Mouse (Mus musculus): ENCODE data around the gene Pdzd4.

Pdzd4 gene

DNA sequence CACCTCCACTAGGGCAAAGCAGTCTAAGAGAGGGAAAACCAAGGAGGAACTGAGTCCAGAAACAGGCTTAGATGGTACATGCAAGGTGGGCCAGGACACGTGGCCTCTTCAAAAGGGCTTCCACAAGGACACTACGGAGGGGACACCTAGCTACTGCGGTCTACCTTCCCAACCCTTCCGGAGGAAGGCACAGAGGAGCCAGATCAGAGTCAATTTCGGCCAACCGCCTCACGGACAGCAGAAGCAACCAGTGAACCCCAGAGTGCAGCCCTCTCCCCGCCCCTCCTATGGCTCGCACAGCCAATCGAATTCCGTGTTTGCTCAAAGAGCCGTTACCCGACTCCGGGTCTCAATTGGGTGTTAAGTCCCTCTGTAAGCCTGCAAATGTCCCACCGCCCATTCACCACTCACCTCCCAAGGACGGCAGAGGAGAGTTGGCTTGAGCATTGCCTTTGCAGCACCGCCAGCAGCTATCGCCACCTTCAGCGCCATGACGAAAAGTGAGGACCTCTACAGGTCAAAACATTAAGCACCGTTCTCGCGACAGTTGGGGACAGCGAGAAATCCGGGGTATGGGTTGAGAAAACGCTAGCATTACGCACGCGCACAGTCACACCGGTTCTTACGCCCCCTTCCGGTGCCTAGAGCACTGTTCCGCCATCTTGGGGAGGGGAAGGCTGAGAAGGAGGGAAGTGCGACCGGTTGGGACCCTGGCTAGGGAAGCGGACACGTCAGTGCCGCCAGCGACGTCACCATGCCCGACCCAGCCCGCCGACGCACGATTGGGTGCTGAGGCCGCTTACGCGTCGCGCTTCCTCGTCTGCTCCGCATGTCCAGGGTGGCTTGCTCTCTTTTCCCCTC, 38.2 kb downstream of the Pdzd4 start, which contains the start of the genes Idh3g and Ssr4:
Idh3g (minus strand) TSS at position 534 of the 861 bp plus-strand sequence.
Ssr4 (plus strand) TSS at position 665 of the 861 bp plus-strand sequence.
- peak; percentile 88 to 94 for DNase-seq (ENCODE audit: low spot score in 2 of 2)

DNA sequence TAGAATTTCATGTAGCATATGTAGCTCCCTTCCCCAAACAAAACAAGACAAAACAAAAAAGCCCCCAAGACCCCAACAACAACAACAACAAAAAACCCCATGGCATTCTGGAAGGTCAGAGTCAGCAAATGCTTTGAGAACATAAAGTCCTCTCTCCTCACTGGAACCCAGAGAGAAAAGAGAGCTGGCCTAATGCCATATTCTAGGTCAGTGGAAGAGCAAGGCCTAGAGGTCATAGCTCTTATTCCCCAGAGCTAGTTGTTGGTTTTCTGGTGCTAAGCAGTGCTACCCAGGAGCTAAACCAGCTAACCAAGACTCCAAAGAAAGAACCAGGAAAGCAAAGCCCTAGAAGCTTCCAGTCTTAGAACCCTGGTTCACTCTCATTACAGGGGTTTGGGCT, 39.1 kb downstream of the Pdzd4 start:
- DNase-seq (ENCODE audit: low spot score in 2 of 2) = no peak

GRCm38 (mm10) chrX:73782227-73782626, 42.5 kb downstream of the Pdzd4 start:
- DNase-seq (ENCODE audit: low spot score in 2 of 2) = no peak

- DNase-seq (ENCODE audit: low spot score in 2 of 2) = no peak
These were observed 49.8 kb downstream of the Pdzd4 start for GRCm38 (mm10) chrX:73774802-73775483.

DNA sequence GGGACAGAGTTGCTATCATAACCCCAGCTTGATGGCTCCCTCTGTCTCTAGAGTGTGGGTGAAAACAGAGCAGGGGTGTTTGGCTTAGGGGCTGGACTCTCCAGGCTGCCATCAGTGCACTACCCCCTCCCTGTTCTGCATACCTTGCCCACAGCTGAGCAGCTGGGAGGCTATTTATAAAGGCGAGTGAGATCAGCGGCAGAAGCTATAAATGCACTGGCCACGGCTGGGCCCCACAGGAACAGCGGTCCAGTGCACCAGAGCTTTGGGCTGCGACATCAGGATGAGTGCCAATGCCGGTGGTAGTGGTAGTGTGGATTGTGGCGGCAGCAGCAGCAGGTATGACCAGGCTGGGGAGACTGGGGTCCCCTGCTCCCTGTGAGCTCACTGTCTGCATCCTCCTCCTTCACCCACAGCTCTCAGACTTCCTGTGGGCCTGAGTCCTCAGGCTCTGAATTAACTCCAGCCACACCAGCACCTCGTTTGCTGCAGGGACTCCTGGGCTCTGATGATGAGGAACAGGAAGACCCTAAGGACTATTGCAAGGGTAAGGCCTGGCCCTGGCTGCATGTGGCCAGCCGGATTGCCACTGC, 50.5 kb downstream of the Pdzd4 start, which contains the start of gene Srpk3:
Srpk3 (plus strand) TSS at position 238 of the 593 bp plus-strand sequence.
- DNase-seq (ENCODE audit: low spot score in 2 of 2) = peak in 1 of 2 experiments; percentile 36

- DNase-seq (ENCODE audit: low spot score in 2 of 2) = peak; percentile 22 to 78
These were observed 57.5 kb downstream of the Pdzd4 start for GRCm38 (mm10) chrX:73767267-73767666.

GRCm38 (mm10) chrX:73765311-73765710, 59.5 kb downstream of the Pdzd4 start:
- DNase-seq (ENCODE audit: low spot score in 2 of 2) = peak; percentile 33 to 62

- no peak for DNase-seq (ENCODE audit: low spot score in 2 of 2)
These were observed 66.0 kb downstream of the Pdzd4 start for GRCm38 (mm10) chrX:73758611-73759290.

DNA sequence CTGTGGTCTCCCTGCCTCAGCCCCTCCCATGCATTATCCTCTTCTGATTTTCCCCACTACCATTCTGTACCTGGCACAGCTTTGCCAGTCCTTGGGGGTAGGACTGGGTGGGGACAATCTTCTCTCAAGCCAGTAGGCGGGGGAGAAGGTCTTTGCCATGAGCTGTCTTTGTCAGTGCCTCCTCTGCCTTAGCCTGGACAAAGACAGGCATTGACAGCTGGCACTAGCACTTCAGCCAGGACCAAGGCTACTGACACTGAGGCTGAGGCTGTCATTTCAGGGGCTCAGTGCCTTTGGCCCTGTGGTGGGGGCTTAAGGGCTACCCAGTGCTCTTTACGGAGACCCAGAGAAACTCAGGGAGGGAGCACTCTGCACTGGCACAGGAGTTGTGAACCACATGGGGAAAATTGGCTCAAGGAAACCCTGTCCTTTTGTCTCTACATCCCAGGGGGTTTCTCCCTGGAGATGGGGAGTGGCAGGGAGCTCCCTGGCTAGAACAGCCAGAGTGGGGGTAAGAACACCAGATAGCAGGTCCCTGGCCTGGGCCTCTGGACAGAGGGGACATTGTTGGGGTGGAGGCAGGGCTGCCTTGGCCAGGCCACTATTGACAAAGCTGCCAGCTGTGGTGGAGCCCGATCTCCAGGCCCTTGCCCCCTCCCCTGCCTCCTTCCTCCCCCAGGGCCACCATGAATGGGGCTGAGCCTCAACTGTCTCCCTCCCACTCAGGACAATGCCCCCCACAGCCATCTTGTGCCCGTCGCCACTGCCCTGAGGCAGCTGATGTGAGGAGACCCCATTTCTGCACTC, 68.2 kb downstream of the Pdzd4 start, which contains the start of gene Plxnb3:
Plxnb3 (plus strand) TSS at position 757 of the 807 bp plus-strand sequence.
- no peak for DNase-seq (ENCODE audit: low spot score in 2 of 2)

GRCm38 (mm10) chrX:73748977-73749376, 75.8 kb downstream of the Pdzd4 start:
- DNase-seq (ENCODE audit: low spot score in 2 of 2) = no peak

GRCm38 (mm10) chrX:73744774-73745481, 79.8 kb downstream of the Pdzd4 start:
- no peak for DNase-seq (ENCODE audit: low spot score in 2 of 2)

Measured in spleen, postnatal 4 days (tissue).